12 mouse cellular contexts compared by ENCODE assay signal in the genomic region with DNA sequence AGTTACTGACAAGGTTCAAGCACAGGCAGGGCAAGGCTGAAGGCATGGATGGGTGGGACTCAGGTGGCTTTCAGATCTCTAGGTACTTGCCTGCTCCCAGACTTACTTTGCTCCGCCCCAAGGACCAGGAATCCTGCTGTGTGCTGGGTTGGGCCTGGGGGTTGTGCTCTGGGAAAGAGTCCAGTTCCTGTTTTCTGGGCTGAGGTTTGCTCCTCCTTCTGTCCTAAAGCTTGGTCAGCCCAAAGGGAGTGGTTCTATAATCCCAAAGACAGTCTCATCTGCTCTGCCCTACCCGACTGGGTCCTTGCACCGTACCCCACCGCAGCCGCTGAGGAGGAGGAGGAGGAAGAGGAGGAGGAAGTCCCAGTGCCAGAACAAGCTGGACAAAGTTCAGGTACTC. TPM values are rescaled to one million over a fixed set of nuclear protein-coding genes. Genes with fewer than 3 reads are reported as not detected.
A peak's percentile ranks its signal among the peaks of the same experiment; 100 is the strongest.
DNase-seq lines count a peak whose midpoint lies in the region; ATAC-seq lines count a peak whose summit lies in the region.
"Had no signal": no experiment of that assay in that cellular context is flagged by ENCODE, and none has a peak within 500 bp of the region (broad histone marks: within the 10 kb centered on the region; RNA-seq: fewer than 3 reads in every experiment).

A gene (plus strand): TSS at position 221 of the 400 bp plus-strand sequence.

- ATAC-seq in heart, embryonic 15.5 days (replicated peaks; ENCODE audit: insufficient number of reproducible peaks, insufficient read depth, low FRiP score, low read depth) = no peak
- ATAC-seq in limb, embryonic 13.5 days (ENCODE audit: low FRiP score, low read depth) = no peak
- ATAC-seq: activated CD4-positive, CD25-positive, alpha-beta regulatory T cell, adult 4 months had no signal

- H3K4me2 ChIP-seq in heart, embryonic 15.5 days = peak within 1 kb of the TSS; percentile 5; the same call in 1 of the 2 replicates
- H3K4me2 ChIP-seq in limb, embryonic 13.5 days (replicated peaks) = no peak within 1 kb of the TSS
- H3K4me2 ChIP-seq: embryonic facial prominence, embryonic 13.5 days; midbrain, embryonic 12.5 days had no signal

- H3K27ac ChIP-seq in heart, embryonic 15.5 days = no peak within 1 kb of the TSS
- peak within 1 kb of the TSS; percentile 16; the same call in 1 of the 2 replicates for H3K27ac ChIP-seq in limb, embryonic 13.5 days
- no peak within 1 kb of the TSS for H3K27ac ChIP-seq in midbrain, embryonic 10.5 days (replicated peaks)
- H3K27ac ChIP-seq: embryonic facial prominence, embryonic 13.5 days; midbrain, embryonic 12.5 days had no signal

- no peak within 1 kb of the TSS for H3K4me3 ChIP-seq in heart, embryonic 15.5 days
- H3K4me3 ChIP-seq in limb, embryonic 13.5 days = no peak within 1 kb of the TSS
- H3K4me3 ChIP-seq in midbrain, embryonic 10.5 days = no peak within 1 kb of the TSS
- H3K4me3 ChIP-seq: embryonic facial prominence, embryonic 13.5 days; midbrain, embryonic 12.5 days had no signal

- no peak for DNase-seq in heart, adult 8-10 months (ENCODE audit: low spot score)
- peak; percentile 16 to 20 for DNase-seq in right cerebral cortex, postnatal 10 days (ENCODE audit: low spot score in 2 of 2)
- no peak for DNase-seq in right cerebral cortex, adult 18-20 months
- DNase-seq in midbrain, embryonic 10.5 days (ENCODE audit: low spot score) = no peak
- no peak for DNase-seq in thymus, postnatal 36 days
- no peak for DNase-seq in gastrocnemius, postnatal 10 days

- no peaks in the 10 kb centered on the region for H3K9me3 ChIP-seq in heart, embryonic 15.5 days (replicated peaks)
- peaks cover 3% of the 10 kb centered on the region; the same call in 1 of the 2 replicates for H3K9me3 ChIP-seq in limb, embryonic 13.5 days
- no peaks in the 10 kb centered on the region for H3K9me3 ChIP-seq in midbrain, embryonic 10.5 days (replicated peaks)
- H3K9me3 ChIP-seq: embryonic facial prominence, embryonic 13.5 days; midbrain, embryonic 12.5 days had no signal

- no peaks in the 10 kb centered on the region for H3K27me3 ChIP-seq in heart, embryonic 15.5 days
- no peaks in the 10 kb centered on the region for H3K27me3 ChIP-seq in limb, embryonic 13.5 days
- H3K27me3 ChIP-seq in midbrain, embryonic 10.5 days (ENCODE audit: low read depth, poor library complexity, severe bottlenecking) = no peaks in the 10 kb centered on the region
- H3K27me3 ChIP-seq: embryonic facial prominence, embryonic 13.5 days; midbrain, embryonic 12.5 days had no signal

- no peaks in the 10 kb centered on the region for H3K36me3 ChIP-seq in heart, embryonic 15.5 days
- no peaks in the 10 kb centered on the region for H3K36me3 ChIP-seq in limb, embryonic 13.5 days
- H3K36me3 ChIP-seq in midbrain, embryonic 10.5 days = no peaks in the 10 kb centered on the region
- H3K36me3 ChIP-seq: embryonic facial prominence, embryonic 13.5 days; midbrain, embryonic 12.5 days had no signal

- no peaks in the 10 kb centered on the region for H3K4me1 ChIP-seq in heart, embryonic 15.5 days (replicated peaks)
- no peaks in the 10 kb centered on the region; the same call in 1 of the 2 replicates for H3K4me1 ChIP-seq in limb, embryonic 13.5 days
- no peaks in the 10 kb centered on the region; the same call in 1 of the 2 replicates for H3K4me1 ChIP-seq in midbrain, embryonic 10.5 days
- H3K4me1 ChIP-seq: embryonic facial prominence, embryonic 13.5 days; midbrain, embryonic 12.5 days had no signal

- 74% methylated on average over 5 of the region's 5 CpGs for WGBS in heart, embryonic 15.5 days
- WGBS in limb, embryonic 13.5 days = 80% methylated on average over 5 of the region's 5 CpGs
- WGBS in midbrain, embryonic 10.5 days = 73% methylated on average over 5 of the region's 5 CpGs

- no peak within 1 kb of the TSS for H3K9ac ChIP-seq in heart, embryonic 15.5 days
- 0 out of 2 replicates have a peak within 1 kb of the TSS, but pooled peaks have one; percentile 31 for H3K9ac ChIP-seq in limb, embryonic 13.5 days
- H3K9ac ChIP-seq: embryonic facial prominence, embryonic 13.5 days; midbrain, embryonic 12.5 days had no signal

RNA-seq across cellular contexts. Expression of the gene that starts here (rescaled TPM):
- 0.67 and 1.1 TPM in 2 replicates for polyA plus RNA-seq in heart, embryonic 15.5 days (2015; fragmentation: Nextera tagmentation; extraction: Ambion mirVana)
- total RNA-seq in heart, adult 8-10 months (2022) = 1 to 10 TPM; 1.2 to 2.4 (median 2.1) TPM
- 0.94 and 0.95 TPM in 2 replicates for polyA plus RNA-seq in limb, embryonic 13.5 days (2015; fragmentation: Nextera tagmentation; extraction: Ambion mirVana)
- polyA plus RNA-seq in midbrain, embryonic 10.5 days (2016; fragmentation: Nextera tagmentation; extraction: Ambion mirVana) = not detected in 2 replicates
- total RNA-seq in gastrocnemius, postnatal 10 days (2021) = 1 to 10 TPM; 1.9 to 3.5 TPM
- polyA plus RNA-seq: activated CD4-positive, CD25-positive, alpha-beta regulatory T cell, adult 4 months; limb, embryonic 11.5 days had no signal

Comparison
In these comparisons a context has a peak if more than half of its experiments do, and no peak if none do; other contexts are left out.
1. DNase-seq: peak in right cerebral cortex, postnatal 10 days (2 of 2); none in heart, adult 8-10 months (single experiment), right cerebral cortex, adult 18-20 months (single experiment), midbrain, embryonic 10.5 days (single experiment), thymus, postnatal 36 days (0 of 2) and gastrocnemius, postnatal 10 days (single experiment).